Mouse (Mus musculus) E14TG2a.4 (cell line): ENCODE measurements around the gene Gm20388.

Experiments
- H3K27me3 ChIP-seq: 2 replicates; pipeline ENCODE4 v1.6.1; 2014; ENCODE audit warnings: low read length, control low read depth; ENCODE audit not compliant: insufficient read depth
- H3K36me3 ChIP-seq: 2 replicates; pipeline ENCODE4 v1.6.1; 2014; ENCODE audit warnings: low read length, control low read depth; ENCODE audit not compliant: insufficient read depth
- H3K4me1 ChIP-seq: replicated peaks from 2 replicates; pipeline ENCODE4 v1.6.1; 2014; ENCODE audit warnings: low read depth, low read length, control low read depth
- H3K4me3 ChIP-seq: replicated peaks from 2 replicates; pipeline ENCODE4 v1.5.1; 2014; ENCODE audit warnings: mild to moderate bottlenecking, low read length
- H3K9me3 ChIP-seq: 2 replicates; pipeline ENCODE4 v1.6.1; 2014; ENCODE audit warnings: low read length, control low read depth
- CTCF ChIP-seq: conservative IDR thresholded peaks from 2 replicates; pipeline ENCODE4 v1.5.1; 2014; ENCODE audit warnings: low read length
- NANOG ChIP-seq: IDR thresholded peaks from 2 replicates; pipeline ENCODE4 v1.6.1; 2014; ENCODE audit warnings: borderline replicate concordance, low read length, mixed read lengths
- POU5F1 ChIP-seq: IDR thresholded peaks from 2 replicates; pipeline ENCODE4 v1.6.1; 2014; ENCODE audit warnings: low read length, borderline replicate concordance

The Gm20388 gene

GRCm38 (mm10) chr8:124294425-124294824 is 4383.8 kb downstream of the Gm20388 start:
- no peak overlapping the region for H3K4me3 ChIP-seq
- TF ChIP-seq CTCF (no peak), NANOG (no peak), POU5F1 (no peak)
- H3K27me3 ChIP-seq = no peaks in the 10 kb centered on the region
- peaks cover 21% of the 10 kb centered on the region for H3K9me3 ChIP-seq
- H3K4me1 ChIP-seq = peaks cover 16% of the 10 kb centered on the region
- peaks cover 31% of the 10 kb centered on the region for H3K36me3 ChIP-seq

DNA sequence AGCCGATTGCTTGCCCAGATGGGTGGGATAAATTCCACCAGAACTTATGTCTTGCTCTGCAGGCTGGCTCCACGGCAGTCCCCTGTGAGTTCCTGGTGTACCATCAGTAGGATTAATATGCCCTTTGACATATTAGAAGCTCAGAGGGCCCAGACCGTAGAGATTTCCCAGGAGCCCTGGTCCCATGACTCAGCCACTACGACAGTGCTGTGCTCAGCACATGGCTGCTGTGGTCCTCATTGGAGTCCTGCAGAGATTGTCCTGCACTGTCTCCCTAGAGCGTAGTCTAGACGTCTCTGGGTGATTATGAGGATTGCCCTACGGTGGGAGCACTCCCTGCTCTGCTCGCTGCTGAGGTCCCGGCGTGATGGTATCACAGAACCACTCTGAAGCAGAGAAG is 4384.3 kb downstream of the Gm20388 start:
- TF ChIP-seq CTCF (no peak), POU5F1 (no peak), NANOG (no peak)
- H3K27me3 ChIP-seq = no peaks in the 10 kb centered on the region
- H3K9me3 ChIP-seq = peaks cover 17% of the 10 kb centered on the region
- peaks cover 33% of the 10 kb centered on the region for H3K36me3 ChIP-seq
- H3K4me3 ChIP-seq = no peak overlapping the region
- H3K4me1 ChIP-seq = peaks cover 16% of the 10 kb centered on the region

GRCm38 (mm10) chr8:124295357-124295756 is 4384.7 kb downstream of the Gm20388 start:
- no peak for TF ChIP-seq NANOG
- no peak for TF ChIP-seq POU5F1
- no peak for TF ChIP-seq CTCF
- Histone ChIP-seq H3K4me3 (no peak overlapping the region), H3K4me1 (peaks cover 16% of the 10 kb centered on the region), H3K27me3 (no peaks in the 10 kb centered on the region), H3K36me3 (peaks cover 36% of the 10 kb centered on the region), H3K9me3 (peaks cover 13% of the 10 kb centered on the region)

DNA sequence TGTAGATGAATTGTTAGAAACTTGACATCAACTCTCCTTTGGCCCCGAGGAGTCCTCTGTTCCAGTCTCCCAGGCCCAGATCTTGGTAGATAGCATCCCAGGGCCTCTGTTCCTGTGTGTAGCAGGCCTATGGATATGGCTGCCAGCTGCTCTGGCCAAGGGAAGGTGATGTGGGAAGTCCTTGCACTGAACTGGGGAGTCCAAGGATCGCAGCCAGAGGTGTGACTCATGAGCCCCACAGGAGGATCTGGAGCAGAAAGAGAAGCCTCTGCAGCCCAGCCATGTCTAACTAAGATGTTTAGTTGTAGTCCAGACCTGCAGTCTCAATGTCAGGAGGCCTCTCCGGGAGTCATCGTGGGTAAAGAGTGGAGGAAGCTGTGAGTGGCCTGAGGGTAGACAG is 4390.9 kb downstream of the Gm20388 start:
- Histone ChIP-seq H3K4me3 (no peak overlapping the region), H3K4me1 (peaks cover 29% of the 10 kb centered on the region), H3K9me3 (no peaks in the 10 kb centered on the region), H3K27me3 (no peaks in the 10 kb centered on the region), H3K36me3 (peaks cover 36% of the 10 kb centered on the region)
- TF ChIP-seq NANOG = no peak
- TF ChIP-seq POU5F1 = no peak
- no peak for TF ChIP-seq CTCF

DNA sequence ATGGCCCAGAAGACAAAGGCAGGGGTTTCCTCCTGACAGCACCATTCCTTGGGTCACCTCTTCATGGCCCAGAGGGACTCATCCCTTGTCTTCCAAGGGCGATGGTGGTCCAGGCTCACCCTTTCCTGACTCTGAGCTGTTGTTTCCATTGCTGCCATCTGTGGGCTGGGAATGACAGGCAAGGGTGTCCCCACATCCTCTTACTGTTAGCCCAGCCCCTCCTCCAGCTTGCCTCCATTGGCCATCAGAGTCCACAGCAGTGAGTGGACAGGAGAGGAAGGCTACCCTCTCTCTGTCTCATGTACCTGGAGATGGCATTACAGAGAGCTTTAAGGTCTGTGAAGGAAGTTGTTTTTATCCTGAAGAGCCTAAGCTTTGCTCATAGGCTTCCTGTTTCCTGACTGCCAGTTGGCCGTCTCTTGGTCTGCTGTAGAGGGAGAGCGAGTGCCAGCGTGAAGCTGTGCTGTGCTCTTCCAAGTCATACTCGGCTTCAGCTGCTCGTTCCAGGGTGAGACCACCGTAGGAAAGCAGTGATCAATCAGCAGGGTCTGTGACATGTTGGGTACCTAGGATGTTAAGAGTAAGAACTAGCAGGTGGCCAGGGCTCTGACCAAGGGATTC is 4391.4 kb downstream of the Gm20388 start:
- Histone ChIP-seq H3K27me3 (no peaks in the 10 kb centered on the region), H3K4me3 (no peak overlapping the region), H3K9me3 (no peaks in the 10 kb centered on the region), H3K4me1 (peaks cover 34% of the 10 kb centered on the region), H3K36me3 (peaks cover 39% of the 10 kb centered on the region)
- TF ChIP-seq POU5F1 (no peak), NANOG (no peak), CTCF (no peak)

GRCm38 (mm10) chr8:124303211-124303902 is 4392.7 kb downstream of the Gm20388 start:
- no peak for TF ChIP-seq NANOG
- no peak for TF ChIP-seq POU5F1
- no peak for TF ChIP-seq CTCF
- Histone ChIP-seq H3K36me3 (peaks cover 52% of the 10 kb centered on the region), H3K4me1 (peaks cover 39% of the 10 kb centered on the region), H3K27me3 (no peaks in the 10 kb centered on the region), H3K9me3 (no peaks in the 10 kb centered on the region), H3K4me3 (no peak overlapping the region)

DNA sequence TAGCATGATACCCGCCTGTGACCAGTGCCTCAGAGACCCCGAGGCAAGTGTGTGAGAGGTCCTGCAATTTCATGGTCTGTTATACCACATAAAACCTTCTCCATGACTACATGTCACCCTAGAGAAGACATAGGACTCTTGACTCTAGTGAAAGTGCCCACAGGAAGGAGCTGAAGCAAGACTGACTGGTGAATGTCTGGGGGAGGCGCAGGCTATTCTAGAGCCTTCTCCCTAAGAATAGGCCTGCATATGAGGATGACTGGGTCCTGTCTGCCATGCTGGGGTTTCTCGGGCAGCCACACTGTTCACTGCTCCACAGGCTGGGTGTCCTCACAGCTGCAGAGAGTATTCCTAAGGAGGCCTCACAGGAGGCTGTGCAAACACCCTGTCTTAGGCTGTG is 4393.5 kb downstream of the Gm20388 start:
- TF ChIP-seq CTCF (no peak), NANOG (no peak), POU5F1 (no peak)
- H3K9me3 ChIP-seq = no peaks in the 10 kb centered on the region
- peaks cover 43% of the 10 kb centered on the region for H3K4me1 ChIP-seq
- no peak overlapping the region for H3K4me3 ChIP-seq
- peaks cover 60% of the 10 kb centered on the region for H3K36me3 ChIP-seq
- no peaks in the 10 kb centered on the region for H3K27me3 ChIP-seq

DNA sequence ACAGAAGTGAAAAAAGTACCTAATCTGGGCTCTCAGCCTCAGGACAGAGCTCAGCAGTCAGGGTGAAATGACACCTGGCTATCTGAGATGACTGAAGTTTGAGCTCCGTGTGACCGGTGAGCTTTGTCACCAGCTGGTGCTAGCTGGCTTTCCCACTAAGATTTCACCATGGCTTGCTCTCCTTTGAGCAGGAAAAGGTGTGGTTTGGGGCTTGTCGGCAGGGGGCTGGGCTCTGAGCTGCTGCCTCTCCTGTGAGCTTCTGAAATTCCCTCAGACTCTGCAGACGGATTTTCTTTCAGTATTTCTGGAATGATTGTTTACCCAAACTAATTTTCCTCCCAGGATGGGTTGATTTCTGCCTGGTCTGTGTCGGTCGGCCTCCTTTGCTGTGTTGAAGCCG is 4395.9 kb downstream of the Gm20388 start:
- Histone ChIP-seq H3K4me1 (peaks cover 43% of the 10 kb centered on the region), H3K36me3 (peaks cover 63% of the 10 kb centered on the region)
- TF ChIP-seq POU5F1 = no peak
- no peak for TF ChIP-seq NANOG
- TF ChIP-seq CTCF = no peak

More for the DNA sequence above, 4395.9 kb downstream of the Gm20388 start:
- Histone ChIP-seq H3K27me3 (no peaks in the 10 kb centered on the region), H3K4me3 (no peak overlapping the region), H3K9me3 (no peaks in the 10 kb centered on the region)
